Mouse (Mus musculus): Measurements from ENCODE around the gene Ccsap. TPM values are rescaled to one million over a fixed set of nuclear protein-coding genes. Genes with fewer than 3 reads are reported as not detected.
"Not testable (repeated sequence)": the region's sequence is repeated elsewhere in the genome, so short reads cannot be mapped to it uniquely, and the experiment has no call there.

The Ccsap gene
- total RNA-seq, 2 experiments from 2014 or later, result 1.1 to 1.8 TPM

DNA sequence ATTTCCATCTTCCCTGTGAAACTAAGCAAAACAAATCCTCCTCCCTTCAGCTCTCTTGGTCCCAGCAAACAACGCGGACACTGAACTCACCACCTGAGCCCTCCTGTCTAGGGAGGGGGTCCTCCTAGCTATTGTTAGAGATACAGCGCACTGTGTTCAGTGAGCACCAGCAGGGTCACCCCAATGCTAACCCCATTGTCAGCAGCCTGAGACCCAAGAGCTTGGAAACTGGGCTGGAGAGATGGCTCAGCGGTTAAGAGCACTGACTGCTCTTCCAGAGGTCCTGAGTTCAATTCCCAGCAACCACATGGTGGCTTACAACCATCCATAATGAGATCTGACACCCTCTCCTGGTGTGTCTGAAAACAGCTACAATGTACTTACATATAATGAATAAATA is 50.7 kb downstream of the Ccsap start:
- intact Hi-C loops (cut with DNase I; ENCODE audit: low total_unique reads); DNase-seq: not testable (repeated sequence)

DNA sequence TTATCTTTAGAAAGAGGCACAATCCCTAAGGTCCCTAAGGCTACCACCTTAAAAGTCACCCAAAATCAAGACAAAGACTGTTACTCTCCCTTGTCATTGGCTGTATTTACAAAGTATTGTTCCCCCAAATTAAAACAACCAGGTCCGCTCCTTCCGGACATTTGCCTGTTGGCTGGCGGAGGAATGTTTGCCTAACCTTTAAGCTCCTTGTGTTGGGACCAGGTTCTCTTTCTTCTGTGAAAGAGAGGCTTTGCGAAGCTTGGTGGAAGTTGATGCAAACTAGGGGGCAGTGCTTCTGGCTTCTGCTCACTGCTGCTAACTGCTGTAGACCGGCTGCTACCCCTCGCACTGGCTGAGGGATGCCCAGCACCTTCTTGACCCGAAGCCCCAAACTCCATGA is 51.3 kb downstream of the Ccsap start:
- intact Hi-C loops (cut with DNase I; ENCODE audit: low total_unique reads), result no loop called here
- no peak for DNase-seq

DNA sequence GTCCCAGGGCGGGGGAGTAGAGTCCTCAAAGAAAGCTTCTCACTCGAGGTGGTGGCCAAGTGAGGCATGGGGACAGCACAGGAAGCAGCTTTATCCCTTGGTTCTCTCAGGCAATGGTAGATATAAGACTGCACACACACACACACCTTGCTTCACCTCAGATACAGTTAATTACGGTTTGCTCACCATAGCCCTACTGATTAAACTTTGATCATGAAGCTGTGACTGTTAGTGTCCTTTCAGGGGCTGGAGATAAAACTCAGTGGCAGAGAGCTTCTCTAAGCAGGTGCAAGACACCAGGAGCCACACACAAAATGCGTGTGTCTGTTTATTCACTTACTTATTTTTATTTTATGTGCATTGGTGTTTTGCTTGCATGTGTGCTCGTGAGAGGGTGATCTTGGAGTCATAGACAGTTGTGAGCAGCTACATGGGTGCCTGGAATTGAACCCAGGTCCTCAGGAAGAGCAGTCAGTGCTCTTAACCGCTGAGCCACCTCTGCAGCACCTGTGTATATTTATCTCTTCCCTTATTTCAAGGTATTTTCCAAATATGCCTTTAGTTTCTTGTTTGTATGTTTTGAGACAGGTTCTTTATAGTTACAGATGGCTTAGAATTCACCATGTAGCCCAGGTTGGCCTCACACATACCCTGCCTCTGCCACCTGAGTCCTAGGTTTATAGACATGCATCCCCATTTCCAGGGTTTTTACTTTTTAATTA is 52.0 kb downstream of the Ccsap start:
- intact Hi-C loops (cut with DNase I; ENCODE audit: low total_unique reads), result no loop called here

DNA sequence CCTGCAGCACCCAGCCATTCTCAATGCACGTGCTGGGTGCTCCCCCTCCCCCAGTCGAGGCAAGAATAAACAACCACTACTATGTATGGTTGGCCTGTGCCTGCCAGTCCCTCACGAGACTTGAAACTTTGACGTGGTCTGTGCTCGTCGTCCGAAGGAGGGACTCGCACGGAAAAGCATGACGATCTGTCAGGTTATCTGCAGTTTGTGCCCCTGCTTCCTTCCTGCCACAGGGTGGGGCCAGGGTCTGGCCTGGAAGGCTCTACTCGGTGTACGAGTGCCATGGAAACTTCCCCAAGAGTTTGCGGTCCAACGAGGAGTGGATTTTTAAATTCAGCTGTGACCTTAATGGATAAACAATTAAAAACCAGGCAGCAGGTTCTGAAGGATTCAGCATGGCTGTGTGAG is 53.0 kb downstream of the Ccsap start:
- no peak for DNase-seq
- intact Hi-C loops (cut with DNase I; ENCODE audit: low total_unique reads), result no loop called here

More for the DNA sequence above, 52.0 kb downstream of the Ccsap start:
- no peak for DNase-seq

DNA sequence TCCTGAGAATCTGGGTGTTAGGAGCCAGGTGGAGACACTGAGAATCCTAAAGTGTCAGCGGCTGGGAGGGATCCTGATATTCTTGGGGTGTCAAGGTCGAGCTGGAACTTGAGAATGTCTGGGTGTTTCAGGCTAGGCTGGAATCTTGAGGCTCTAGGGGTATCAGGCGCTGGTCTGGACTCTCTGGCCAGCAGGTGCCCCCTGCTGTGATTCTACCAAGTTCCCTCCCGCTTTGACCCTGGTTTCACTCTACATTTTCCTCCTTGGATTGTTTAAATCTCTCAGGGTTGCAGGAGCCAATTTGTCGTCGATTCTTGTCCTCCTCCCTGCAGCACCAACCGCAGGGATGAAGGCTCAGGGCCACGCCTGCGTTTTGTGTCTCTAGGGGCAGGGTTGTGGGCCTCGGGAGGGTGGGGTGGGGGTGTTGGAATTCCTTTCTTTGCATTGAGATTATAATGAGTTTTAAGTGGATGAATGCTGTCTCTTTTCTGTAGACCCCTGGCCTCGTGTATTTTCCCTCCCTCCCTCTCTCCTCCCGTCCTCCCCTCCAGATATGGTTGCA is 53.6 kb downstream of the Ccsap start:
- no peak for DNase-seq
- intact Hi-C loops (cut with DNase I; ENCODE audit: low total_unique reads), result no loop called here

DNA sequence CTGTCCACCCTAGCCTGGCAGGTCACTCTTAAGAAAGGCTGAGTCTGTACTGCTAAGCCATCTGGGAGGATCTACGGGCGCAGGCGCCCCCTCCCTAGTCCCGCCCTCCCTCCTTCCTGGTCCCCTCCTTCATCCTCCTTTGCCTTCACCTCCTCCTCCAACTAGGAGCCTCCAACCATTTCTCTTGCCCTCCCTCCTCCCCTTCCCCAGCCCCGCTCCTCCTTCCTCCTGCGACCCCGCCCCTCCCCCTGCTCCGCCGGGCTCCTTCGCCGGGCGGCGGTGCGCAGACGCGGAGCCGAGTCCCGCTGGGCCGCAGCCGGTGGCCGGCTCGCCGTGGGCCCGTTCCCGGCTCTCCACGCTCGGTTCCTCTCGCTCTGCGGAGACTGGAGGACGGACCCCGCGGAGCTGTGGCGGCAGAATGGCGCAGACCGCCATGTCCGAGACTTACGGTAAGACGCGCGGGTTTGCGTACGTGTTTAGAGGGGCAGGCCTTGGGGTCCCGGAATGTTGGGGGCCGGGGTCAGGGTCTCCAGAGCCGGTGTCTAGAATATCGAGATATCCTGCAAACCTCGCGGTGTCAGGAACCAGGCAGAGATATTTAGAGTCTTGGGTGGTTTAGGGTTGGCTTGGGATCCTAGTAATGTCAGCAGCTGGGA is 54.2 kb downstream of the Ccsap start, which contains the start of gene Rab4a:
TSS of gene Rab4a (plus strand) at position 268 of the 656 bp plus-strand sequence.
- intact Hi-C loops (cut with DNase I; ENCODE audit: low total_unique reads), result no loop called here
- DNase-seq, result peak; percentile 88

DNA sequence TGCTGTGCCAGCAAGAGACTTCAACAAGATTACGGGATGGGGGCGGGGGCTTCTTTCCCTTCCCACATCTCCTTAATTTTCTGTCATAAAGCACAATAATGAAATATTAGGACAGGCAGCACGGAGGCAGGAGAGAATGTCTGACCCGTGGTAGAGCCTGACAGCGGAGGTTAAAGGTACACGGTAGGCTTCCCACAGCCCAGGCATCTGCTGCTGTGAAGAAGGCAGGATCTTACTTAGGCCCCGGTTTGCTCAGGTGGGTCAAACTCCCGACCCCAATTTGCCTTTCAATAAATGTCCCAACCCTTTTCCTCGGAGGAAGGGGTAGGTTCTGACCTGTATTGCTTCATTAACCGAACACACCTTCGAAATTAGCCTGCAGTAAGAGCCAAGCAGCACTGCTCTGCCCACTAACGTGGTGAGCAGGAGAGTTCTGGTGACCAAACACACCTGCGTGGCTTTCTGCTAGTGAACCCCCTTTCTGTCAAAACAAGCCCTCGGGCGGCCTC is 54.7 kb downstream of the Ccsap start:
- intact Hi-C loops (cut with DNase I; ENCODE audit: low total_unique reads), result no loop called here
- no peak for DNase-seq

DNA sequence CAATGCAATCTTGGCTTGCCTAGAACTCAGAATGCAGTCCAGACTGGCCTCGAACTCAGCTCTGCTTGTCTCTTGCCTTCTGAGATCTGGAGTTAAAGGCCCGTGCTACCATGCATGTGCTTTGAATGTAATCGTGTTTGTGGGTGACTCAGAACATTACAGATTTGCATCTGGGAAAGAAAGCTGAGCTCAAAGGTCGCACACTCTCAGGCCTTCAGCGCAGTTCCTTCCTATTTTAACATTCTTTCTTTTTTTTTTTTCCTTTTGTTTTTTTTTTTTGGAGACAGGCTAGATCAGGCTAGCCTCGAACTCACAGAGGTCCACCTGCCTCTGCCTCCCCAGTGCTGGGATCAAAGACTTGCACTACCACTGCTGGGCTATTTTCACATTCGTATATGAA is 55.4 kb downstream of the Ccsap start:
- DNase-seq, result no peak
- intact Hi-C loops (cut with DNase I; ENCODE audit: low total_unique reads), result no loop called here

DNA sequence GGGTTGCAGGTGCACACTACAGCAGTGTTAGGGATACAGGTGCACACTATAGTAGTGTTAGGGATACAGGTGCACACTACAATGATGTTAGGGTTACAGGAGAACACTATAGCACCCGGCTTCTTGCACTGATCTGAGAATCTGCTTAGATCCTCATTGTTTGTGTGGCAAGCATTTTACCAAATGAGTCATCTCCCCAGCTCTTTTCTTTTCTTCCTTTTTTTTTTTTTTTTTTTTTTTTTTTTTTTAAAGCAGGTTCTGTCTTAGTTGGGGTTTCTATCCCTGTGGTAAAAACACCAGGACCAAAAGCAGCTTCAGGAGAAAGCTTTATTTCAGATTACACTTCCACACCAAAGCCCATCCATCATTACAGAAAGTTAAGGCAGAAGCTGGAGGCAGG is 56.4 kb downstream of the Ccsap start:
- DNase-seq, result no peak
- intact Hi-C loops (cut with DNase I; ENCODE audit: low total_unique reads), result no loop called here

DNA sequence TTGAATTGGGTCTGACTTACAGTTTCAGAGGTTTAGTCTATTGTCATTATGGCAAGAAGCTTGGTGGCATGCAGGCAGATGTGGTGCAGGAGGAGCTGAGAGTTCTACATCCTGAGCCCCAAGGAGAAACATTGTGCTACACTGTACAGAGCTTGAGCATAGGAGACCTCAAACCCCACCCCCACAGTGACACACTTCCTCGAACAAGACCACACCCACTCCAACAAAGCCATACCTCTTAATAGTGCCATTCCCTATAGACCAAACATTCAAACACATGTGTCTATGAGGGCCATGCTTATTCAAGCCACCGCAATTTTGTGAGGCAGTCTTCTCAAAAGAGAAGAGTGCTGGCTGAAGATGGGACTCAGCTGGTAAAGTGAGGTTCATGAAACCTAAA is 58.5 kb downstream of the Ccsap start:
- DNase-seq, result no peak
- intact Hi-C loops (cut with DNase I; ENCODE audit: low total_unique reads), result no loop called here

DNA sequence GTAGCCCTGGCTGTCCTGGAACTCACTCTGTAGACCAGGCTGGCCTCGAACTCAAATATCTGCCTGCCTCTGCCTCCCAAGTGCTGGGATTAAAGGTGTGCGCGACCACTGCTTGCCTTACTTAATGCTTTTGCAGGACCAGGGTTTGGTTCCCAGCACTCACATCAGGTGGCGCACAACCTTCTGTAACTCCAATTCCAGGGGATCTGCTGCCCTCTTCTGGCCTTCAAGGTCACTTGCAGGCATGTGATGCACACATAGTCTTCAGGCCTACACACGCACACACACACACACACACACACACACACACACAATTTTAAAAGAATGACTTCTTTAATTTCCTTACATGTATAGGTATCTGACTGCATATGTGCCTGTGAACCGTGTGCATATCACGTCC is 59.1 kb downstream of the Ccsap start:
- intact Hi-C loops (cut with DNase I; ENCODE audit: low total_unique reads), result no loop called here
- DNase-seq, result no peak

DNA sequence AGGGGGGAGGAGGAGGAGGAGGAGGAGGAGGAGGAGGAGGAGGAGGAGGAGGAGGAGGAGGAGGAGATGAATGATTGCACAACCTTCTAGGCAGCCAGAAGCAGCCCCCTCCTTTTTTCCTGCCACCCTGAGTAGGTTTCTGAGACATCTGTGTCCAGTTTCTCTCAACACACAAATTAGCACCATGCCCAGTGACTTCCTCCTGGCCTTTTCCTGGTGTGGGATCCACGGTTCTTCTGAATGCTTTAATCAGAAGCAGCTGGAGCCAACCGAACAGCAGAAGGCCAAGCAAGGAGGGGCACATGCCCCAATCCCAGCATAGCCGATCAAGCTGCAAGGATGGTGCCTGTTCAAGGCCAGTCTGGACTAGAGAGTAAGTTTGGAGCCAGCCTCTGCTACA is 60.1 kb downstream of the Ccsap start:
- no peak for DNase-seq
- intact Hi-C loops (cut with DNase I; ENCODE audit: low total_unique reads), result no loop called here

DNA sequence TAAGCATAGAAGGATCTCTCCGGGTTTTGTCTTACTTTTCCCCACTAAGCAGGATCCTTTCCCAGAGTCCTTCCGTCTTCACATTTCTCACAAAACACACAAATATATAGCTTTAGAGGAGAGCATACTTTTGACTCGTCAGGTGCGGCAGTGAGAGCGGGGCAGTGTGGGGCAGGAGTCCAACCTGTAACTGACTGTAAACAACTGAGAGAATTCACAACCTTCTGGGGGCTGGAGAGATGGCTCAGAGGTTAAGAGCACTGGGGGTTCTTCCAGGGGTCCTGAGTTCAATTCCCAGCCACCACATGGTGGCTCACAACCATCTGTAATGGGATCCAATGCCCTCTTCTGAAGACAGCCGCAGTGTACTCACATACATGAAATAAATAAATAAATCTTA is 60.6 kb downstream of the Ccsap start:
- no peak for DNase-seq
- intact Hi-C loops (cut with DNase I; ENCODE audit: low total_unique reads), result no loop called here

DNA sequence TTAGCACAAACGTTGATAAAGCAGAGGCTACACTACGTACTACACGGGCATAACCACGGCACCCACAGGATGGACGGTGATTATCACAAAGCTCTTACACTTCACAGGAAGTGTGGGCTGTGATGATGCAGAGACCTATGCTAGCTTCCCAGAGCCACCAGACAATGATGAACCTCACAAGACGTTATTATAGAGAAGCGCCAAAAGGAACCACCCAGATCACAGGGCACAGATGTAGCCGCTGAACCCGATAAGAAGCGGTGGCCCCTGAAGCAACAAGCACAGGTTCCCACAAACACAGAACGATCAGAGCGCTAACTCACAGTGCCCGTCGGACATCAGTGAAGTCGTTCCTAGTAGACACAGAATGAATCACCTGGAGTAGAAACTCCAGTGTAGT is 62.1 kb downstream of the Ccsap start:
- no peak for DNase-seq

DNA sequence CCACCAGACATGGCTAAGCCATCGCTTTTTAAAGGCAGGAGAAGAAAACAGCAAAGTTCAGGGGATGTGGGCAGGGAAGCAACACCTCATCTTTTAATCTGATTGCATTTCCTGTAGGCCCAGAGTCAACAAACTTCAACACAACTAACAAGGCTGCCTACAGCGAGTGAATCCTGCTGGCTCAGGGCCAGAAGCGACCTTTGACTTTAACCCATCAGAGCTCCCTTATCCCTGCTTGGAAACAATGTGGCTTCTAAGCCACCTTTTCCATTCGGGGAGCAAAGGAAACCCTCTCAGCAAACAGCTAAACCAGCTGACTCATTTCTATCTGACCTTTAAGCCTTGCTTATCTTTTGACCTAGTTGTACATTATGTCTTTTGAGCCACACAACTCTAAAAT is 63.3 kb downstream of the Ccsap start:
- intact Hi-C loops (cut with DNase I; ENCODE audit: low total_unique reads), result no loop called here
- no peak for DNase-seq

More for the DNA sequence above, 62.1 kb downstream of the Ccsap start:
- intact Hi-C loops (cut with DNase I; ENCODE audit: low total_unique reads), result no loop called here

DNA sequence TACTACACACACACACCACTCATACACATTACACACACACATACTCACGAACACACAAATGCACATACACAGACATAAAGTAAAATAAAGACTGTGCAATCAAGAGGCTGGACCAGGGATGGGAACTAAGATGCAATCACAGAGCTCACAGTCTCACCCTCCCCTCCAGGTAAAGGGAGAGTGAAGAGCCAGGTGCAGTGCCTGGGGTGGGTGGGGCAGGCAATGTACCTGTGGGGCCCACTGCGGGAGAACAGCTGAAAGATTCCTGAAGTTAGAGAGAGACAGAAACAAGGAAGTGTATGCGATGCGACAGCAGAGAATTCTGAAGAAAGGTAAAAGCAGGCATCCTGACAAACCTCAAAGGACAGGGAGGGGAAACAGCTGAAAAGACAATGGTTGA is 65.2 kb downstream of the Ccsap start:
- DNase-seq, result no peak
- intact Hi-C loops (cut with DNase I; ENCODE audit: low total_unique reads), result no loop called here

DNA sequence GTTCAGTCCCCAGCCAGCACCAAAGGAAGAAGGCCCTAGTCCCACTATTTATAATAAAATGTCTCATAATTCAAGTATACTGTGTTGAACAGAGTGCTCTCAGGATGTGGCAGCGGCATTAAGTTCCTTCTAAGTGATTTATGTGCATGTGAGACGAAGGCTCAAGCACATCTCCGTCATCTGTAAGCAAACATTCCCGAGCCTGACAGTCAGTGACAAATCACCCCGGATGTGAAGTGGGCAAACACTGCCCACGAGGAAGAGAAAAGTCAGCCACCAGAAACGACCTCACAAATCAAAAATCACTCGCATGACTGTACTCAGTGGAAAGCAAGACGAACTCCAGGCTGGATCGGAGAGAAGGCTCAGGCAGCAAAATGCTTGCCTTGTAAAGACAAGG is 66.1 kb downstream of the Ccsap start:
- intact Hi-C loops (cut with DNase I; ENCODE audit: low total_unique reads), result no loop called here
- DNase-seq, result no peak

DNA sequence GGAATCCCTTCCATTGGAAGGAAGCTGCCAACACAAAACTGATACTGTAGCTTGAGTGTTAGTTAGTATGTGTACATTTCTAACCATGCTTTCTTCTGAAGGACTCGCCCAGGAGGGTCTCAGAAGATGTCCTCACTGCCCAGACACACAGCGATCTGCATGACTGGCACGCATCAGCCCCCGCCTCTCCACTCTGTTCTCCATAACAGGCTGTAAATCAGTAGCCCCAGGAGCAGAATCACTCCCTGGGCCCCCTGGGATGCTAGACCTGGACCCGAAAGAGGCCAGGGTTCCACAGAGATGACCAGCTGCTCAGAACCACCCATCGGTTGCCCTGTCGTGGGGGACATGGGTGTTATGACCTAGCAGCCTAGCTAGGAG is 68.2 kb downstream of the Ccsap start:
- no peak for DNase-seq
- intact Hi-C loops (cut with DNase I; ENCODE audit: low total_unique reads), result loop anchor here (2.0 kb wide), 1 partner anchor 39 kb away; no protein-coding TSS in a partner anchor

DNA sequence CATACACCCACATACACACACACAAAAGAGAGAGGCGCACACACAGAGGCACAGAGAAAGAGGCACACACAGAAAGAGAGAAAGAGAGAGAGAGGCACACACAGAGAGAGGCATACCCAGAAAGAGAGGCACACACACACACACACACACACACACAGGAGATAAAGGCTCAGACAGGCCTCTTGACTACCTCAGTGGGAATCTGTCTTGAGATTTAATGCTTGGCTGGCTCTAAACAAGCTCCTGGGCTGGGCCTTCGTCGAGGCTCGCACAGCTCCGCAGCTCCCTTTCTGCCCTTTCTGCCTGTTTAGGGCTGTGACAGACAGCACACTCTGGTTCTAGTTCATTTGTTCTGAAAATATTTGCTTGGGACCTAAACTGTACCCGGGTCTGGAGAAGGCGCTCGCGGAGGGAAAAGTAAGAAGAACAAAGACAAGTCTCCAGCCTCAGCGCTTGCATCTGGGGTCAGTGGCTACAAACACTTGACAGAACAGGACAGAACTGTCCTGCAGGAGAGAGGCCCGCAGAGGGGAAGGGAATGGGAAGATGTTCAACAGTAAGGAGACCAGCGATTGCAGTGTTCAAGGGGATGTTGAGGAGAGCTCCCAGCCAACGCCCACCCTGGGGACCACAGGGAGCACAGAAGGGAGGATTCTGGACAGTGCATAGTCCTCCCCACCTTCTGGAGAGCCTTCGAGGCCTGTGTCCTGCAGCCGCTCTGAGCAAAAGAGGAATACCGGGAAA is 68.7 kb downstream of the Ccsap start:
- intact Hi-C loops (cut with DNase I; ENCODE audit: low total_unique reads), result loop anchor here (2.0 kb wide), 1 partner anchor 40 kb away; no protein-coding TSS in a partner anchor
- no peak for DNase-seq
